In the genomic region with DNA sequence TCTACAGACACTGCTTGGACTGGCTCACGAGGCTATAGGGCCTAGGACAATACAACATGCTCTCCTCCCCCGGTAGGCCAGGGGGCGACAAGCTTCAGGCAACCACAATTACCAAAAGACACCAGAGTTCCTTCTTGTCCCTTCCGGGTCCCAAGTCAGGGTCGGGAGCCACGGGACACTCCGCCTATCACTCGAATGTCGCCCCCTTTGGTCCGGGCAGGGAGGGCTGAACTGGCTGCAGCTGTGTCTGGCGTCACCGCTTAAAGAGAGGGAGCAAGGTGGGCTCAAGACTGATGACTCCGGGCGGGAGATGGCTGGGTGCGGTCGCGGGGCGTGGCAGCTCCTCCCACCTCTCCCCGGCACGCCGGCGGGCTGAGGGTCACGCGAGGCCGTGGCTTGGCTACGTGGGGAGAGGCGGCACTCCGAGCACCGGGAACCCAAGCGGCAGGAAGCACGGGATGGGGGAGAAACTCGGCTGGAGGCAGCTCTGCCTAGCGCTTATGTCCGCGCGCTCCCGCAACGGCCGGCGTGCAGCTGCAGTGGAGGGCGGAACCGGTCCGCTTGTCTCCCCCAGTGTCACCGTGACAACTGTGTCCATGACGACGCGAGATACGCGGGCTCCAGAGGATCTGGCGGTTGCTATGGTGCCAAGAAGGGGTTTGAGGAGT, we compare ENCODE assay signal across 8 mouse cellular contexts. TPM values are rescaled to one million over a fixed set of nuclear protein-coding genes. Genes with fewer than 3 reads are reported as not detected.
A peak's percentile ranks its signal among the peaks of the same experiment; 100 is the strongest.
DNase-seq lines count a peak whose midpoint lies in the region; ATAC-seq lines count a peak whose summit lies in the region.

A gene (minus strand): TSS at position 536 of the 668 bp plus-strand sequence.

- H3K9me3 ChIP-seq in hindbrain, embryonic 14.5 days (ENCODE audit: control insufficient read depth, low read length): no peaks in the 10 kb centered on the region

- H3K27me3 ChIP-seq in hindbrain, embryonic 14.5 days (ENCODE audit: control insufficient read depth, insufficient read depth, low read length): no peaks in the 10 kb centered on the region

- peaks cover 11% of the 10 kb centered on the region; the same call in 1 of the 2 replicates for H3K4me1 ChIP-seq in hindbrain, embryonic 14.5 days (replicated peaks; ENCODE audit: control insufficient read depth, insufficient read depth, low read length)

- WGBS in hindbrain, embryonic 14.5 days: 0% methylated on average over 50 of the region's 50 CpGs

- peak within 1 kb of the TSS; percentile 74 for H3K9ac ChIP-seq in hindbrain, embryonic 14.5 days

- ATAC-seq in hindbrain, embryonic 14.5 days (ENCODE audit: low FRiP score): peak; percentile 90

- peak; percentile 50 for DNase-seq in WW6 (ENCODE audit: low read depth, low spot score)
- peak; percentile 54 to 74 for DNase-seq in cerebellum, postnatal 4 days (ENCODE audit: low spot score in 2 of 2)
- peak; percentile 61 for DNase-seq in gastrocnemius, adult 18-20 months (ENCODE audit: low spot score)
- DNase-seq in hindbrain, embryonic 14.5 days (ENCODE audit: low spot score): peak; percentile 89
- DNase-seq in left cerebral cortex, adult 18-20 months (ENCODE audit: low spot score in 2 of 2): peak; percentile 74 to 81
- peak; percentile 47 for DNase-seq in lung, postnatal 25 days (ENCODE audit: low spot score)
- DNase-seq in retina, embryonic 14.5 days (ENCODE audit: low spot score): peak; percentile 90
- peak; percentile 61 for DNase-seq in thymus, postnatal 25 days

- H3K36me3 ChIP-seq in hindbrain, embryonic 14.5 days (replicated peaks; ENCODE audit: control insufficient read depth, insufficient read depth): peaks cover 11% of the 10 kb centered on the region

- peak within 1 kb of the TSS; percentile 60 for H3K4me3 ChIP-seq in hindbrain, embryonic 14.5 days (replicated peaks; ENCODE audit: low read length)

- H3K4me2 ChIP-seq in hindbrain, embryonic 14.5 days (replicated peaks): peak within 1 kb of the TSS; percentile 88

- H3K27ac ChIP-seq in hindbrain, embryonic 14.5 days: peak within 1 kb of the TSS; percentile 70

RNA-seq across cellular contexts. Expression of the gene that starts here (rescaled TPM):
- under 1 TPM in 1 of 2 experiments, not detected in 1; 0.11 TPM for total RNA-seq in gastrocnemius, adult 18-20 months (2021)
- 3.2 and 4.1 TPM in 2 replicates for polyA plus RNA-seq in hindbrain, embryonic 14.5 days (2014; fragmentation: Nextera tagmentation; extraction: Ambion mirVana)
- total RNA-seq in left cerebral cortex, adult 18-20 months (2021): 1 to 10 TPM; 4.2 to 6.9 TPM

Comparison
In these comparisons a context has a peak if more than half of its experiments do, and no peak if none do; other contexts are left out.
1. Peak in every context shown above with its lines: DNase-seq, ATAC-seq, H3K4me3 ChIP-seq and H3K27ac ChIP-seq.
2. RNA of the gene that starts here (total RNA-seq): 4.2 to 6.9 TPM in left cerebral cortex, adult 18-20 months; 0.11 TPM in gastrocnemius, adult 18-20 months; every median in the first group is over 4 times any median in the second.
3. Peak in DNase-seq in gastrocnemius, adult 18-20 months; RNA of the gene not detected or under 1 TPM.